Mouse (Mus musculus) hindbrain, embryonic 11.5 days (tissue): Measurements from ENCODE around the gene Coq6. TPM values are rescaled to one million over a fixed set of nuclear protein-coding genes. Genes with fewer than 3 reads are reported as not detected.

ENCODE experiments used
- ATAC-seq: fragments of 200-750 bp; cut with Nextera tagmentation; 2 replicates; pipeline ENCODE4 v1.8.0; 2017; ENCODE audit warnings: mild to moderate bottlenecking, moderate TSS enrichment, moderate library complexity; ENCODE audit not compliant: low FRiP score
- DNase-seq: peaks from one replicate; pipeline ENCODE4 v3.0.0-alpha.2; 2015; ENCODE audit warnings: low spot score
- H3K27ac ChIP-seq: fragments of 300-500 bp; sonication (generic); 2 replicates; pipeline ENCODE4 v1.5.1; 2014; ENCODE audit warnings: mild to moderate bottlenecking, low read depth, low read length
- H3K27me3 ChIP-seq: fragments of 300-500 bp; sonication (generic); 2 replicates; pipeline ENCODE4 v1.6.1; 2014; ENCODE audit warnings: mild to moderate bottlenecking, low read length, moderate library complexity, mixed read lengths; ENCODE audit not compliant: control insufficient read depth, insufficient read depth
- H3K36me3 ChIP-seq: fragments of 300-500 bp; sonication (generic); 2 replicates; pipeline ENCODE4 v1.6.1; 2014; ENCODE audit warnings: mild to moderate bottlenecking, low read length, moderate library complexity, mixed read lengths; ENCODE audit not compliant: control insufficient read depth, insufficient read depth
- H3K4me1 ChIP-seq: fragments of 300-500 bp; sonication (generic); replicated peaks from 2 replicates; pipeline ENCODE4 v1.6.1; 2014; ENCODE audit warnings: low read length, mixed read lengths; ENCODE audit not compliant: control insufficient read depth, insufficient read depth
- H3K4me2 ChIP-seq: fragments of 300-500 bp; sonication (generic); replicated peaks from 2 replicates; pipeline ENCODE4 v1.6.1; 2014; ENCODE audit warnings: mild to moderate bottlenecking, low read depth, low read length
- H3K4me3 ChIP-seq: fragments of 300-500 bp; sonication (generic); 2 replicates; pipeline ENCODE4 v1.5.1; 2014; ENCODE audit warnings: low read depth, low read length
- H3K9ac ChIP-seq: fragments of 300-500 bp; sonication (generic); 2 replicates; pipeline ENCODE4 v1.6.1; 2014; ENCODE audit warnings: low read depth, low read length
- H3K9me3 ChIP-seq: fragments of 300-500 bp; sonication (generic); 2 replicates; pipeline ENCODE4 v1.6.1; 2016; ENCODE audit warnings: low read length; ENCODE audit not compliant: control insufficient read depth
- WGBS: fragments of 180-500 bp; shearing (Covaris S2); extraction: QIAGEN DNeasy Blood & Tissue Kit; methylation state at CpG from one replicate; pipeline ENCODE4 v1.1.7; 2014; 5-methylcytosine and 5-hydroxymethylcytosine counted together
- polyA plus RNA-seq: library from polyadenylated mRNA; unstranded; fragments of >200 nt; fragmentation: Nextera tagmentation; extraction: Ambion mirVana; gene quantifications from 2 replicates; pipeline ENCODE4 v1.2.1, GENCODE M21; 2014

Coq6 gene
- polyA plus RNA-seq, 1 experiment from 2014 or later, result 39.0 TPM

DNA sequence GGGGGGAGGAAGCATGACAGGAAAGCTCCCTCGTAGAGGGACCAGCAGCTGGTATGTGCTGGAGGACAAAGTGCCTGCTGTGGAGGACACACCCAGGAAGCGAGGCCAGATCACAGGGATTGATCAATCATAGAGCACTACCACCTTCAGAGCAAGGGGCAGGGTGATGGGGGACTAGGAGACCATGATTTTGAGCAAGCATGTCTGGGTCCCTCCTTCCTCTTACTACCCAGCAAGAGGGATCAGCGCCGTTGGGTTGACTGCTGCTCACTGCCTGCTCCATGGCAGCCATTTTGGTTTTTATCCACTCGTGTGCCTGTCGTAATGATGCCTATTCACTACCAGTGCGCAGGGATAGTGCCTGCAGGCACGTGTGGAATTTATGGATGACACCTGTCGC, 2.8 kb downstream of the Coq6 start:
- Histone ChIP-seq H3K9me3 (no peaks in the 10 kb centered on the region), H3K4me2 (no peak overlapping the region), H3K36me3 (no peaks in the 10 kb centered on the region), H3K4me3 (no peak overlapping the region), H3K9ac (no peak overlapping the region), H3K27ac (no peak overlapping the region), H3K4me1 (no peaks in the 10 kb centered on the region), H3K27me3 (no peaks in the 10 kb centered on the region)
- ATAC-seq (no peak), DNase-seq (no peak)
- 84% methylated on average over 9 of the region's 9 CpGs for WGBS

- 98% methylated on average over 6 of the region's 6 CpGs for WGBS
- no peak overlapping the region for H3K9ac ChIP-seq
- H3K36me3 ChIP-seq, result no peaks in the 10 kb centered on the region
- no peak for ATAC-seq
- no peaks in the 10 kb centered on the region for H3K4me1 ChIP-seq
- H3K27me3 ChIP-seq, result no peaks in the 10 kb centered on the region
- no peak overlapping the region for H3K4me3 ChIP-seq
- no peak overlapping the region for H3K27ac ChIP-seq
- DNase-seq, result no peak
- no peaks in the 10 kb centered on the region for H3K9me3 ChIP-seq
- no peak overlapping the region for H3K4me2 ChIP-seq
Measured at GRCm38 (mm10) chr12:84365137-84365536, 3.7 kb downstream of the Coq6 start.

DNA sequence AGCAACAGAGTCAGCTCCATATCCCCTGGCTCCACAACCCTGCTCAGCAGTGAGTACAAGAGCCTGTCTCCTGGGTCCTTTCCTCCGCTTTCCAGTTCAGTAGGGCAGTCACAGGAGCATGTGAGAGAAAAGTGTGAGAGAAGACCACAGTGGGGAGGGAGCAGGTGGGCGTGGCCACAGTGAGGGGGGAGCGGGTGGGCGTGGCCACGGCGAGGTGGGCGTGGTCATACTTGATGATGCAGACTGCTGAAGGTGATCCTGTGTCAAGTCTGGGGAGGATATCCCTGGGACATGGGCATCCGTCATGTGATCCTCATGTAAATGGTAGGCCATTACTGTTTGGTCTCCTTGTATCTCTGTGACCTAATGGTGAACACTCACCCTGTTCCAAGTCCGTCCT, 5.5 kb downstream of the Coq6 start:
- Histone ChIP-seq H3K4me1 (no peaks in the 10 kb centered on the region), H3K9ac (no peak overlapping the region), H3K4me2 (no peak overlapping the region), H3K27me3 (no peaks in the 10 kb centered on the region), H3K9me3 (no peaks in the 10 kb centered on the region), H3K4me3 (no peak overlapping the region), H3K36me3 (no peaks in the 10 kb centered on the region; the same call in 1 of the 2 replicates), H3K27ac (no peak overlapping the region)
- ATAC-seq (no peak), DNase-seq (no peak)
- WGBS, result 75% methylated on average over 9 of the region's 9 CpGs

- H3K27ac ChIP-seq, result no peak overlapping the region
- no peaks in the 10 kb centered on the region for H3K9me3 ChIP-seq
- no peak overlapping the region for H3K4me3 ChIP-seq
- H3K27me3 ChIP-seq, result no peaks in the 10 kb centered on the region
- 93% methylated on average over 5 of the region's 5 CpGs for WGBS
- no peaks in the 10 kb centered on the region for H3K4me1 ChIP-seq
- ATAC-seq (no peak), DNase-seq (no peak)
- no peak overlapping the region for H3K9ac ChIP-seq
- no peak overlapping the region for H3K4me2 ChIP-seq
- H3K36me3 ChIP-seq, result peaks cover 5% of the 10 kb centered on the region; the same call in 1 of the 2 replicates
Measured at GRCm38 (mm10) chr12:84371647-84372046, 10.2 kb downstream of the Coq6 start.

- 92% methylated on average over 6 of the region's 6 CpGs for WGBS
- H3K4me1 ChIP-seq, result no peaks in the 10 kb centered on the region
- no peaks in the 10 kb centered on the region for H3K27me3 ChIP-seq
- no peak overlapping the region for H3K9ac ChIP-seq
- DNase-seq (no peak), ATAC-seq (no peak)
- no peak overlapping the region for H3K4me2 ChIP-seq
- peaks cover 5% of the 10 kb centered on the region; the same call in 1 of the 2 replicates for H3K36me3 ChIP-seq
- no peaks in the 10 kb centered on the region for H3K9me3 ChIP-seq
- no peak overlapping the region for H3K4me3 ChIP-seq
- H3K27ac ChIP-seq, result no peak overlapping the region
Measured at GRCm38 (mm10) chr12:84373831-84374481, 12.5 kb downstream of the Coq6 start.

- no peak overlapping the region for H3K4me3 ChIP-seq
- DNase-seq, result no peak
- H3K9me3 ChIP-seq, result no peaks in the 10 kb centered on the region
- no peak for ATAC-seq
- no peaks in the 10 kb centered on the region for H3K36me3 ChIP-seq
- WGBS, result 82% methylated on average over 4 of the region's 4 CpGs
- no peak overlapping the region for H3K4me2 ChIP-seq
- H3K27me3 ChIP-seq, result no peaks in the 10 kb centered on the region
- H3K4me1 ChIP-seq, result no peaks in the 10 kb centered on the region
- no peak overlapping the region for H3K9ac ChIP-seq
- no peak overlapping the region for H3K27ac ChIP-seq
Measured at GRCm38 (mm10) chr12:84382369-84382768, 20.9 kb downstream of the Coq6 start.

DNA sequence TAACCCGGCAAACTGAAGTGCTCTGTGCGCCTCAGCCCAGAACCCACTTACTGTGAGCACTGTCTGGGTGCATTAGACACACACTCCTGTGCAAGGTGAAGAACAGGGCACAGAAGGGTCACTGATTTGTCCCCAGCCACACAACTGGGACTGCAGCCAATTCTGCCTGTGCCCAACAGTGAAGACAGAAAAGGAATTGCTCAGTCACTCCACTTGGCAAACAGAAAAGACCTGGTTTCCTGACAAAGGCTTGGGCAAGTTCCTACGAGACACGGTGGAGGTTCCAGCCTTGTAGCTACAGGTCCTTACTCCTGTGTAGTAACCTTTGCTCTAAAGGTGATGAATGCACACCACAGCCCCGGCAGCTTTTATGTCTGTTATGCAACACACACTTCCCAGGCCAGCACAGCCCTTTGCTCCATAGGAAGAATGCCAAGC, 23.2 kb downstream of the Coq6 start:
- ATAC-seq, result no peak
- Histone ChIP-seq H3K9ac (no peak overlapping the region), H3K4me3 (no peak overlapping the region), H3K27ac (no peak overlapping the region), H3K9me3 (no peaks in the 10 kb centered on the region), H3K4me1 (no peaks in the 10 kb centered on the region), H3K4me2 (no peak overlapping the region), H3K36me3 (no peaks in the 10 kb centered on the region), H3K27me3 (no peaks in the 10 kb centered on the region)
- 90% methylated on average over 5 of the region's 5 CpGs for WGBS
- no peak for DNase-seq

- H3K27me3 ChIP-seq, result no peaks in the 10 kb centered on the region
- no peaks in the 10 kb centered on the region for H3K36me3 ChIP-seq
- no peak for ATAC-seq
- H3K4me3 ChIP-seq, result no peak overlapping the region
- H3K9me3 ChIP-seq, result no peaks in the 10 kb centered on the region
- H3K4me1 ChIP-seq, result no peaks in the 10 kb centered on the region
- 86% methylated on average over 4 of the region's 4 CpGs for WGBS
- no peak overlapping the region for H3K9ac ChIP-seq
- no peak overlapping the region for H3K27ac ChIP-seq
- H3K4me2 ChIP-seq, result no peak overlapping the region
- DNase-seq, result no peak
Measured at GRCm38 (mm10) chr12:84385408-84385807, 24.0 kb downstream of the Coq6 start.

GRCm38 (mm10) chr12:84388097-84388496, 26.6 kb downstream of the Coq6 start:
- DNase-seq (no peak), ATAC-seq (no peak)
- H3K4me1 ChIP-seq, result no peaks in the 10 kb centered on the region
- 87% methylated on average over 8 of the region's 8 CpGs for WGBS
- H3K9ac ChIP-seq, result no peak overlapping the region
- H3K27ac ChIP-seq, result no peak overlapping the region
- H3K4me3 ChIP-seq, result no peak overlapping the region
- H3K4me2 ChIP-seq, result no peak overlapping the region
- no peaks in the 10 kb centered on the region for H3K36me3 ChIP-seq
- no peaks in the 10 kb centered on the region for H3K27me3 ChIP-seq
- no peaks in the 10 kb centered on the region for H3K9me3 ChIP-seq
